In the genomic region with DNA sequence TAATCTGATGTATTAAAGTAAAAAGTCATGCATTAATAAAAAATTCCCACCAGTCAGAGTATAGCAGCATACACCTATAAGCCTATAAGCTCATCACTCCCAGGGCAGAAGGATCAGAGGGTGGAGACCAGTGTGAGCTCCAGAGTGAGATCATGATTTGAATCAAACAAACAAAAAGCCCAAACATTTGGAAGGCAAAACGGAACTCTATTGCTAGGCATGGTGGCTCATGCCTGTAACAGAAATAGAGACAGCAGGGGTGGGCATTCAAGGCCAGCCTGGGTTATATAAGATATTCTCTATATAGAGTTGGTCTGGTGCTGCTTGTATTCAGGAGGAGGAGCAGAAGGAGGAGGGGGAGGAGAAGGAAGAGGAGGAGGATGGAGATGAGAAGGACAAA, we compare ENCODE assay signal across 16 mouse cellular contexts. TPM values are rescaled to one million over a fixed set of nuclear protein-coding genes. Genes with fewer than 3 reads are reported as not detected.
"Had no signal": no experiment of that assay in that cellular context is flagged by ENCODE, and none has a peak within 500 bp of the region (broad histone marks: within the 10 kb centered on the region; RNA-seq: fewer than 3 reads in every experiment).

No protein-coding gene starts in this region.

- ATAC-seq: lung, postnatal 0 days; midbrain, embryonic 13.5 days; midbrain, embryonic 15.5 days had no signal

- H3K4me3 ChIP-seq: lung, embryonic 15.5 days; megakaryocyte, embryonic 14.5 days; midbrain, embryonic 13.5 days; midbrain, embryonic 15.5 days; neural tube, embryonic 12.5 days; stomach, embryonic 15.5 days had no signal

- DNase-seq: lung, adult 2 months; lung, postnatal 14 days; lung, postnatal 36 days; thymus, adult 2 months; thymus, postnatal 25 days; thymus, postnatal 4 days had no signal

- H3K27ac ChIP-seq: lung, embryonic 15.5 days; macrophage; midbrain, embryonic 13.5 days; midbrain, embryonic 15.5 days; neural tube, embryonic 12.5 days; stomach, embryonic 15.5 days; stomach, postnatal 0 days had no signal

RNA-seq across cellular contexts. Expression of a gene that starts 13.5 kb away (rescaled TPM):
- total RNA-seq: neutrophil, adult 5-6 weeks had no signal
